Mouse (Mus musculus) kidney, postnatal 14 days (tissue): ENCODE data around the gene Nr5a1.

Source experiments
- DNase-seq: peaks from one replicate; pipeline ENCODE4 v3.0.0; 2022; ENCODE audit warnings: mixed read lengths

Nr5a1 gene

DNA sequence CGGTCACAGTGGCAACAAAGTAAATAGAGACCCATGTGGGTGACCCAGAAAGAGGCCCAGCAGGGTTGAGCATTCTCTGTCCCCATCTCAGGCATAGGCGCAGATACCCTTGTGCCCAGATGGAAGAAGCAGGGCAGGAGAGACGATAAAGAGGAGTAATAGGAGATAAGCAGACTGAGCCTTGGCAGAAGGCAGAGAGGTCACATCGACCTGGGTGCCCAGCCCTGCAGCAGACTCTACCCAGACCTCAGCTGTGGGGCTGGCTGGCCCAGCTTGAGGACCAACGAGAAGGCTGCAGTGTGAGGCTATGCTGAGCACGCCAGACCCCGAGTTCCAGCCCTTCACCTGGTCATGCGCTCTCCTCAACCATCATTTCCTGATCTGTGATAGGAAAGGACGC lies 10.0 kb downstream of the Nr5a1 start:
- no peak for DNase-seq

DNA sequence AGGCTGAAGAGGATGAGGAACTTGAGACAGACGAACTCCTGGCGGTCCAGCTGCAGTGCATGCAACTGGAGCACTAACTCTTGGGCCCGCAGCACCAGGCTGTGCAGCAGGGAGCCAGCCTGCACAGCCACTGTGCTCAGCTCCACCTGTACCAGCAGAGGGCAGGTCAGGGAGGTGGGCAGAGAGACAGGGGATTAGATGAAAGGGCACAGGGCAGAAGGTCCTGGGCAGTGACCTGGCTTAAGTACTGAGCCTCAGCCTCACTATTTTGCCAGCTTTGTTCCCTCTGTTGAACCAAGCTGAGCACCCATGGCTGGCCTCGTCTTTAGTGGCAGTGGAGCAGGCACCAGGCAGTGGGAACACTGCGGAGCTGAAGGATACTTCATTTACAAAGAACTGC lies 14.2 kb downstream of the Nr5a1 start:
- no peak for DNase-seq

DNA sequence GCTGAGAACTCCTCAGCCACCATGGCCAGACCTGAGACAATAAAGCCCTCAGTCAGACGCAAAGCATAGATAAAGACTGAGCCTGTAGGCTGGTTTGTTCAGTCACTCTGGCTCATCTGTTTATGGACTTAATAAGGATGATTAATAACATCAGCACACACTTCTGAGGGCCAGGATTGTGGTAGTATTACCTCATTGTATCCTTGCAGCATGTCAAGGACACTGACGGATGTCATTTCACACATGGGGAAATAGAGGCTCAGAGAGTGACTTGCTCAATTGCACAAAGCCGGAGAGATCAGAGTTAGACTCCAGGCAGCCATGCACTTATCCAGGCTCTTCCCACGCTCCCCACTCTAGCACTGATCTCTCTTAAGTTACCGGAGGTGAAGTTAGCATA lies 15.7 kb downstream of the Nr5a1 start:
- DNase-seq: no peak

DNA sequence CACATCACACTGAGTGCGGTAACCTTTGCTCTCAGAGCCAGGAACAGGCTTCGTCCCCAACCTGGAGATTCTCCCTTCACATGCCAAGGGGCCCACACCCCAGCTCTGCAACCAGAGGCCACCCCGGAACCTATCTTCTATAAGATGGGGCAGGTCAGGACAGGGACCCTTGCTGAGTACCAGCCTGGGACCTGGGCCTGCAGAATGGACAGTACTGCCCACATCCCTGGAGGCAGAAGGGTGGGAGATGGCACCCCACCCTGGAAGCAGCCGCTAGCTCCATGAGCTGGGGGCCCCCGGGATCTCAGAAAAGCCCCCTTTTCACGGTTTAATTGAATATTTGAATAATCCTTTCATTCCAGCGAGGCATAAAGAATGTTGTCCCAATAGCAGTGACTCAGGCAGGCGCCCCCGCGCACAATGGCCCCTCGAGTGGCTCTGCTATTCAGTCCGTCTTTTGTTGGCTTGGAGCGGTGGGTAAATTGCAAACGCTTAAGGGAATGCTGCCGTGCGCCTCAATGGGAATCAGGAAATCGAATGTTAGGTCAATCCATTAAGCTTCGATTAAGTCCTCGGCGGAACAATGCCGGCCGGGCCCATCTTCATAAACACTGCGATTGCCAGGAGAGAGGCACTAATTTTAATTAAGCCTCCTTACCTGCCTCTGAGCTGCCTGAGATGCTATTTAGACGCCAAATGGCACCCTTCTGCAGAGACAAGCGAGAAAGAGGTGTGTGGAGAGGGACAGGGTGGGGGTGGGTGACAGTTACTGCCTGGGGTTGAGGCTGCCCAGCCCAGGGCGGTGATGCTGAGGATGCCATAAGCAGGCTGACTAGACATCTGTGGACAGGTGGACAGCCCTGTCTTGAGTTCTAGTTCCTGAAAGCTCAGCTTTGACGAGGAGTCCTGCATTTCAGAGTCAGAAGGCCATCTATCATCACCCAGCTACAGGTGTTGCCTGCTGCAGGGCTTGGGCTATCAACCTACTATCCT lies 16.9 kb downstream of the Nr5a1 start:
- DNase-seq: no peak

DNA sequence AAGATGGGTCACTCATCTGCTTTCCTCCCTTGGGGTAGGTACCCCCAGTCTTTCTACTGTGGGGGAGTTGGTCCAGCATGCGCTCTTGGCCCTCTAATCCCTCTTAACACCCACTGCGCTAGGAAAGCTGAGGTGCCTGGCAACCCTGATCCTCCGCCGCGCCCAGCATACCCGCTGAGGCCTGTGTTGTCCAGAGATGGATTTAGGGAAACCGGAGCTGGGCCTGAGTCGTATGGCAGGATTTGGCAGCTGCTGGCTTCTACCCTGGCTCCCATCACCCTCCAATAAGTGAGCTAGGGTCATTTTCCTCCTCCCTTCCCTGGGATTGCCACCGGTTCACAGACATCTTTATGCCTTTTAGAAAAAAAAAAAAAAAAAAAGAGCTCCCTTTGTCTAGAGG lies 18.6 kb downstream of the Nr5a1 start:
- no peak for DNase-seq

DNA sequence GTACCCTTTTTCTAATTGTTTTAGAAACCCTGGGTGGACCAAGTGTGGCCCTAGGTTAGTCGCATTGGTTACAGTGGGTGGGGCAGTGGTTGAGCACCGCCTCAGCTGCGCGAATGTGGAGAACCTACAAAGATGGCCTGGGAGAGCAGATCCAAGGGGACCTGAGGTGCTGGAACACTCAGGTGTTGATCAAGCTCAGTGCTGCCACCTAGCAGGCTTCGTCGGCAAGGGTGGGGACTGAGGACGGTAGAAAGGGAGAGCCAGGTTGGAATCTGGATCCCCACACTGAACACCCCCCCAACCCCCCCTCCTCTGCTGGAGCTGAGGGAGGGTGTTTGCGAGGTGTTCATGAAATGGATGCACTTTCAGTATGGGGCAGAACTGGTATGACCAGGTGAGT lies 22.8 kb downstream of the Nr5a1 start:
- peak; percentile 48 for DNase-seq

DNA sequence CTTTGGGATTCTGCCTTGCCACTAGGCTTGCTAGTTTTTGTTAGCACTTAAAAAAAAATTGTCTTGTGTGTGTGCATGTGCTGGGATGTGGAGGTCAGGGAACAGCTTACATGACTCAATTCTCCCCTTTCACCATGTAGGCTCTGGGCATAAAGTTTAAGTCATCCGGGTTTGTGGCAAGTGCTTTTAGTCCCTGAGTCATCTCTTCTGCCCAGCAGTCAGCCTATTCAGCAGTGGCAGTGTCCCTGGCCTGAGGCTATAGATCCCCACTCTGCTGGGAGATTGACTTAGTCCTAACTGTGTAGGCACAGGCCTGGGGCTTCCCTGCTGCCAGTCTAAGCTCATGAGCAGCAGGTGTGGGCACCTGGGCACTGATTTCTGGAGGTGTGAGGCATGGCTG lies 24.5 kb downstream of the Nr5a1 start:
- no peak for DNase-seq

DNA sequence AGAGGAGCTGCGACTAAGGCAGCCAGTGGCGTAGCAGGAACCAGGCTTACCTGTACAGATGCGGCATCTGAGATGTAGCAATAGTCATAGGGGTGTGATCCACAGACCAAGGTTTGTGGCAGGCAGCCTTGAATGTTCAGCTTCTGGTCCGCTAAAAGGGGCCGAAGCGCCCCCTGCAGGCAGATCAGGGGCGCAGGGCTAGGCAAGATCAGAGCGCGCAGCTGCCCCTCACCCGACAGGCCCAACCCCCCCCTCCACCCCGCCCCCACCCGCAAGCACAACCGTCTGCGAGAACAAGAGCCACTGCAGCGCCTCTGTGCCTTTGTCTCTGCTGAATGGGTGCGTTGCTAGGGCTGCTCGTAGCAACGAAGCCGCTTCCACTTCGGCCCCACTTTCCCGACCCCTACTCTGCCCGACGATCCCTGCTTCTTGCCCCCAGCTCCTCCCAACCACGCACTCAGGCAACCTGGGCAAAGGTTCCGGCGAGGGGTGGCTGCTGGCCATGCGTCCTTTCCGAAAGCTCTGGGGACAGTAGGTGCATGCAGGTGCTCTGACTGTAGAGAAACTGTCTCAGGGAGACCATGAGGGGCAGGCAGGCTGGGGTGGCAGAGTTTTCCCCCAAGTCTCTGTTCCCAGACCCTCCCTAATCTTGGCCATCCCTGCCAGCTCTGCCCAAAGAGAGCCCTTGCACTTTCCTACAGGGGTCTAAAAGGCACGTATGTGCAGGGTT lies 25.4 kb downstream of the Nr5a1 start:
- no peak for DNase-seq

DNA sequence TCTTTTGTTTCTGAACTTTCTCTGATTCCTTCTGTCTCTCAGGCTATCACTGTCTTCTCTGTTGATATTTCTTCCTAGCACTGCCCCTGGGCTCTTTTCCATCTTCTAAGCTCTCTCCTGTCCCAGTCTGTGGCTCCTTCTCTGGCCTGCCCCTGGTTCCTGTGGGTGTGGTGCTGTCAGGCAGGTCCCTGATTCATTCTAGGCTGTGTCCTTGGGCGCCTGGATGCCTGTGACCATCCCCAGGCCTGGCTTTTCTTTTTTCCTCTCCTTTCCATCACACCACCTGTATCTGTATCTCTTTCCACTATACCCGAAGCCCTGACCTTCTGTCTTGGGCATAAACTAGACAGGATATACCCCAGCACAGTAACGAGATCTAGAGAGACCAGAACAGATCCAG lies 28.6 kb downstream of the Nr5a1 start:
- DNase-seq: no peak

DNA sequence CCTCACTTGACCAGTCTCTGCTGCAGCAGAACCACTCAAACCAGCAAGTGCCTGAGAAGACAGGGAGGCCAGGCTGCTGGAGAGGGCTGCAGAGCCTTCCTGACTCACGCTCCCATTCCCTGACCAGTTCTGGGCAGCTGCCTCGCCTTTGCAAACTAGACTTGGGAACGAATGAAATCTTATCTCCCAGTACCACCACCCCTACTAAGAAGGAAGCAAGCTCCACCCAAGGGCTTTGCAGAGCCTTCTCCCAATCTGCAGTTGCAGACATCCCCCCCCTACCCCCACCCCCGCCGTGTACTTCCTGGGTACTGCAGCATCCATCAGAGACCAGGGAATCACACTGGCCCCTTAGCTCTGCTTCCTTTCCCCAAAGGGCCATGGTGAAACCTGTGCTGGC lies 31.3 kb downstream of the Nr5a1 start:
- no peak for DNase-seq

DNA sequence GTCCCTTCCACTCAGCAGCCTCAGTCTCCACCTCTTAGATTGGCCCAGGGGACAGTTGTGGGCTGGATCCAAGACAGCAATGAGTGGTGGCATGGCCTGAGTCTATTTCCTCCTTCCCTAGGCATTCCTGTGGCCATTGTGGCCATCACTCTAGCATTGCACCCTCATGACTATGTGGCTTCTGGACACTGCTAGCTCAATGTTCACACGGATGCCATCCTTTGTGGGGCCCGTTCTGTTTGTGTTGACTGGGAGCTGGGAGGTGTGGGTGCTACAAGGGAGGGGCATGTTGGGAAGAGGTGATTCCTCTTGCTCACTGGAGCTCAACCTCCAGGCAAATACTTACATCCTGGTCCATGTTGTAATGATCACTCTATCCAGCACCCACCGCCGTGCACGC lies 32.1 kb downstream of the Nr5a1 start:
- DNase-seq: no peak

DNA sequence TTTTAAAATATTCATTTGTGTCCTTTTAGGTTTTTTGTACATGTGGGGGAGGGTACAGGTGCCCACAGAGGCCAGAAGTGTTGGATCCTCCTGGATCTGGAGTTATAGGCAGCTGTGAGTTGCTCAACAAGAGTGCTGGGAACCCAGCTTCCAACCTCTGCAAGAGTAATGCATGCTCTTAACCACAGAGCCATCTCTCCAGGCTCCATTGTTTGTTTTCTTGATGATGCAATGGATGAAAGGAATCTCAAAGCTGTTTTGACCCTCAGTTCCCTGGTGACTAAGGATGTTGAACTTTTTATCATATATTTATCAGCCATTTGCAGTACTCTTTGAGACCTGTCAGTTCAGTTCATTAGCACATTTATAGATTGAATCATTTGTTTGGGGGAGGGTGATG lies 35.4 kb downstream of the Nr5a1 start:
- no peak for DNase-seq

DNA sequence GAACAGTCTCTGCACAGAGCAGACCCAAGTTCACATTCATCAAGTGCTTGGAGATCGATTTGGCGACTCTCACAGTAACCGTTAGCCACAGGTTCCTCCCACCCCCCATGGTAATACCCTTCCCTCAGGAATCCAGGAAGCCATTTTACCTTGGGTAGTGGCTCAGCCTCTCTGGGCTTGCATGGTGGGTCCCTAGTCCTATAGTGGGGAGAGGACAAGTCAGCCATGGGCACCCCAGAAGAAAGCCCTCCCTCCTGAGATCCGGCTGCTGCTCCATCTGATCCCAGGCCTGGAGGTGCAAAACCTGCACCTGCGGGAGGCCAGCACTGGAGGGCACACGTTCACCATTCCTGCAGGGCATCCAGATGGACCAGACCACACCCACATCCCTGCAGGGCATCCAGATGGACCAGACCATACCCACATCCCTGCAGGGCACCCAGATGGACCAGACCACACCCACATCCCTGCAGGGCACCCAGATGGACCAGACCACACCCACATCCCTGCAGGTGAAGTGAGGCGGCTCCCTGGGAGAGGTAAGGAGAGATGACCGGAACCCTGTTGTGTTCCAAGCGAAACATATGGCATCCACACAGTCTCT lies 38.9 kb downstream of the Nr5a1 start:
- DNase-seq: peak; percentile 12

DNA sequence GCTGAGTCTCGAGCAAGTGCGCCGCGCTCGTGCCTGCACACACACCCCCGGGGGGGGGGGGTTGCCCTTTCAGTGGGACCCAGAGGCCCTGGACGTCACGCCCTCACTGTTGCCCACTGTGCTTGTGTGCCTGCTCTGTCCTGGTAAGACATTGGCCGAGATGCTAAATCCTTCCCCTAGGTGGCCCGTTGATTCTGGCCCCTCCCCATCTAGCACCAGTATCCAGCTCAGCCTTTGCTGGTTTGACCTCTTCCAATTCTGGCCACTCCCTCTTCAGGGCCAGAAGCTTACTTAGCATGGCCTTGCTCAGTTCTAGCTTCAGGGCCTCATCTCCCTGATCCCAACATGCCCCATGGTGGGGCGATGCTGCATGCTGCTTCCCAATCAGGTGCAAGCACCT lies 41.8 kb downstream of the Nr5a1 start:
- no peak for DNase-seq

DNA sequence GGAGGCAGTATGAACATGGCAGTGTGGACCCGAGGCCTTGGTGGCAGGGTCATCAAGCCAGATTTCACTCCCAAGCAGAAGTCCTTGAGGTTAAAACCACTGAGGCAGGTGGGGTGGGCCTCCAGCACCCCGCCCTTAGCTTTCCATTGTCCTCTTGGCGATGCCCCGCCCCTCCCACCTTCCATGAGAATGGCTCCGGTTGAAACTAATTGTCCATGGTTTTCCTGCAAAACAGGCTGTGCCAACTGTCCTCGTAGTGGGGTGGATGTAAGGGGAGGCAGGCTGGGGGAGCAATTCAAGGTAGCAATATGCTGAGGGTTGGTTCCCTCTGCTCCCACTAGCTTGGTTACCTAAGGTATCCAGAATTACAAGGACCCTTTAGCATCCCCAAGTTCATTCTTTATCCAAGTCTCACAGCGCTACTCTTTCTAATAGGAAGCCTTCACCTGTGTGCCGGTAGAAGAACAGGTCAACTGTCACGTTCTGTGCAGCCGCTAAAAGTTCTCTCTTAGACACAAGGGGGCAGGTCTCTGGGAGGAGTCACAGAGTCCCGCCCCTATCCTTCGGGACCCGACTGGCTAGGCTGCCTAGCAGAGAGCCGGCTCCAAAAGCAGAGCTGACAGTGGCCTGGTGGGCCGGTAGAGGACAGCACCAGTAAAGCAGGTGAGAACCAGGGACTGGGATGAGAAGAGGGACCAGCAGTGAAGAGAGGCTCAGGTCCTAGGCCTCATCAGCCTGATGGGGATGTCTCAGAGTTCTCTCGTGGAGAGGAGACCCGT lies 45.4 kb downstream of the Nr5a1 start:
- DNase-seq: peak; percentile 54

DNA sequence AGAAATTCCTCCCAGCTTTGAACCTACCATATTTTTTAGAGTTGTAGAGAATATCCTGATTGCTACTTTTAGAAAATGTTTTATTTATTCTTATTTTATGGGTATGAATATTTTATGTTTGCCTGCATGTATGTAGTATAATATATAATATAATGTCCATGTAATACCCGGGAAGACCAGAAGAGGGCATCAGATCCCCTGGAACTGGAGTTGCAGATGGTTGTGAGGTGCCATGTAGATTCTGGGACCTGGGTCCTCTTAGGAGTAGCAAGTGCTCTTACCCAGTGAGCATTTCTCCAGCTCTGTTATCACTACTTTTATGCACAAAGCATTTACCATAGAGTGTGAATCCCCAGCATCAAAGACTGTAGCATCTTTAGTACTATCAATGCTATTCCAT lies 52.9 kb downstream of the Nr5a1 start:
- DNase-seq: no peak

DNA sequence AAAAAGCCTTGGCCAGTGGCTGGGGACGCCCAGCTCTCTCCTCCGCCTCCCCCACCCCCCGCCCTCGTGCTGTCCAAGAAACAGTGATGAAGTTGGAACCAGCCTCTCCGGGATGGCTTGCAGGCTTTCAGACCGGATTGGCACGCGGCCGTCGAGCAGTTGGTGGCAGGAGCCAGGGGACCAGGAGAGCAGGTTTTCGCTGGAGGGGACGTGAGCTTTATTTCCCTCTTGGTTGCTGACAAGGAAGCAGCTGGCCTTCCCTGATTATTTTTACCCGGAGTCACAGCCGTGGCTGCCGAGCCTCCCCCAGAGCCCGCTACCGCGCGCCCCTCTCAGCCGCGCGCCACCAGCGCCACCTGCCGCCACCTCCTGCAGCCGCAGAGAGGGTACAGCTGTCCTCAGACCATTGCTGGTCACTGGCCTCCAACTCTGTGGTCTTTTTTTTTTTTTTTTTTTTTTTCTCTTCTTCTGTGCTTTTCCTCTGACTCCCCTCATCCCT lies 56.0 kb downstream of the Nr5a1 start:
- DNase-seq: peak; percentile 81

DNA sequence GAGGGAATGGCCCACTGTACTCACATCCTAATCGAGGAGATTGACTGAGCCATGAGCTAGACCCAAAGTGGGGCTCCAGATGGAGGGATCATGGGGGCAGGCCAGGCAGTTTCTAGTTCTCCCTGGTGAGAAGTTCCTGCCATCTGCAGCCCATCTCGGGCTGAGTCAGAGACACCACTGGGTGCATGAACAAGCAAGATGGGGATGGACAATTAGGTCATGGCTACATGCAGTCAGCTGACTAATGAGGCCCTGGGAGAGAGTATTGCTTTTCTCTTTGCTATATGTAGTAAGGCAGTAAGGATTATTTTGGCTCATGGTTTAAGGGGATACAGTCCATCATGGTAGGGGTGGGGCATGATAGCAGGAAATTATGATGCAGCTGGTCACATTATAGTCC lies 60.6 kb downstream of the Nr5a1 start:
- no peak for DNase-seq

DNA sequence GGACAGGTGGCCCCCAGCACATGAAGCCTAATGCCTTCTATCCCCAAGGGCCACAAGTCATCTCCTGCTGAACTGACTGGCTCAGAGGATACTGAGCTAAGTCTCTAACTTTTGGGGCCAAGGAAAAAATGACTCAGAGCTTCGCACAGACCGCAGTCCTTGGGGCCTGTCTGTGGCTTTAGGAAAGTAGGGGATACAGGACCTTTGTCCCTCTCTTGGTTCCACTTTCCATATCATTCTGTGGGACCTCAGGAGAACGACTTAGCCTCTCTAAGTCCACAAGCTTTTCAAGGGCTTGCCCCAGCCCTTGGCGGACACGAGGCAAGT lies 61.1 kb downstream of the Nr5a1 start:
- DNase-seq: no peak

DNA sequence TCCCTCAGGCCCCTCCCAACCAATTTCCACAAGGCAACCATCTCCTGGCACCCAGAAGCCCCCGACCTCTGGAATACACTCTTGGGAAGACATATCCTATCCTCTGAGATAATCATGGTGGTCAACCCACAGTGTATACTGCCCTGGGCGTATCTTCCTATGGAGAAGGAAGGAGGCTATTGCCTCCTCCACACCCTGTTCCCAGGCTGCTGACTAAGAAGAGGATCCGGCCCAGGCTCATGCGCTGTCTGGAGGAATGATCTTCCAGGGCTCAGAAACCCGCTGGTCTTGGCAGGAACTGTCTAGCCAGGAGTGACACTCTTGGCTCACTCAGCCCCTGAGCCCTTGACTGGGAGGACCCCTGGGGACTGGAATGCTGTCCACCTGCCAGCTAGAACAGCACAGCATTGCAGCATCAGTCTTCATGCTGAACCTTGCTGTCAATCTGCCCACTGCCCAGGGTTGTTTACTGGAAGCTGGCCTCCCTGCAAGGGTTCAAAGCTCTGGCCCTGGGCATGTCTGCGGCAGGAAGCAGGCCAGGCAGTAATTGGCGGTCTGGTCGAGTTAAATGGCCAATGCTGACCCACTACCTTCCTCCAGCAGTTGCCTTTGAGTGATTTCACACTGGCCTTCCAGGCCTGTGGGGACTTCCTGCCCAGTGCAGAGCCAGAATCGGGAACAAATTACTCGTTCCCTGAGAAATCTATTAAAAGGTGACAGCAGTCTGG lies 61.6 kb downstream of the Nr5a1 start:
- DNase-seq: no peak

DNA sequence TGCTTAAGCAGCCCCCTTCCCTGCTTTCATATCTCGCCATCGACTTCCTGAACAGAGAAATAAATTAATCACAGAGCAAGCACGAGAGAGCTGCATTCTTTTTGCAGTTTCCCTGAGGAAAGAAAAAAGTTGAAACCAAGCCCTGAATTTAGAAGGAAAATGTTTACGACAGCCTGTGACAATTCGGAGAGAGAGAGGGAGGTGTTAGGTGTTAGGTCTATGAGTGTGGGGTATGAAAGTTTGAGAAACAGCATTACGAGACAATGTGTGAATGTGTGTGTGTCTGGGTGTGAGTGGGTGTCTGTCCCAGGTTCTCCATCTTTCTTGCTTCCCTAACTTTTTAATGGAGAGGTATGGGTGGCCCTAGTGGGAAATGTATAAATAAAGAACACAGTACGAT lies 62.2 kb downstream of the Nr5a1 start:
- no peak for DNase-seq

DNA sequence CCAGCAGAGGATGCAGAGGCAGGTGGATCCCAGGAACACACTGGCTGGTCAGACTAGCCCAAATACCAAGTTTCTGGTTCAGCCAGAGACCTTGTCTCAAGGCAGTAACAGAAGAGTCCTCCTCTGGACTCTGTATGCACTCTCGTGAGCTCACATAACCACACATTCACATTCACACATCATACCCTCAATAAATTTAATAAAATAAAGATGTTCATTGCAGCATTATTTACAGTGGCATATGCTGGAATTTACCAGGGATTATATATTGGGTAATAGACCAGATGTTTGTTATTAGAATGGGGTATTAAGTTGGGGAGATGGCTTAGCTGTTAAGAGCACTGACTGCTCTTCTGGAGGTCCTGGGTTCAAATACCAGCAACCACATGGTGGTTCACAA lies 64.0 kb downstream of the Nr5a1 start:
- no peak for DNase-seq
